Comparison of ENCODE assay signal across 8 mouse cellular contexts in the genomic region with DNA sequence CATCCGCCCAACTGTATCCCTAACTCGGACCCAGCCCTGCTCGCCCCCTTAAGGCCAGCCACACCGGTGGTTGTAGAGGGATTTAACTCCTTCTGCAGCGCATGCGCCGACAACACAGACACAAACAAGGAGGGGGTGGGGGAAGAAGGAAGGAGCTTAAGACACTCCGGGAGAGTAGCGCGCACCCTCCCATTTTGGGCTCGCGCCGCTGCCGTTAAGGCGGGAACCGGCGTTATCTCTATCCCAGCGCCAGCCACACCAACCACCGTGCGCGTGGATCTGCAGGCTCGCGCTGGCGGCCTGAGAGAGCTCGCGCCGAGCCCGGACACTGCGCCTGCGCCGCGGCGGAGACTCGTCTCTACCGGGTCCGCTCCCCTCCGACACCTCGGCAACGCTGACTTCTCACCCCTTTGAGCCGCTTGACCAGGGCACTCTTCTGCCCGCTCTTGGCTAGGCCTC. TPM values are rescaled to one million over a fixed set of nuclear protein-coding genes. Genes with fewer than 3 reads are reported as not detected.
DNase-seq lines count a peak whose midpoint lies in the region; ATAC-seq and TF ChIP-seq lines count a peak whose summit lies in the region.

TSS of gene 1700123O20Rik (plus strand) at position 154 of the 459 bp plus-strand sequence.

- peak within 1 kb of the TSS; percentile 97 for H3K27ac ChIP-seq in left cerebral cortex, adult 2 months
- H3K27ac ChIP-seq in forebrain, embryonic 10.5 days, result peak within 1 kb of the TSS; percentile 98
- peak within 1 kb of the TSS; percentile 97 for H3K27ac ChIP-seq in hindbrain, embryonic 14.5 days
- H3K27ac ChIP-seq in limb, embryonic 13.5 days, result peak within 1 kb of the TSS; percentile 96
- peak within 1 kb of the TSS; percentile 96 for H3K27ac ChIP-seq in midbrain, postnatal 0 days (ENCODE audit: low read depth, low read length)

- H3K27me3 ChIP-seq in forebrain, embryonic 10.5 days (ENCODE audit: poor library complexity, severe bottlenecking), result no peaks in the 10 kb centered on the region
- H3K27me3 ChIP-seq in hindbrain, embryonic 14.5 days (ENCODE audit: control insufficient read depth, insufficient read depth, low read length), result no peaks in the 10 kb centered on the region
- no peaks in the 10 kb centered on the region for H3K27me3 ChIP-seq in limb, embryonic 13.5 days
- no peaks in the 10 kb centered on the region for H3K27me3 ChIP-seq in midbrain, postnatal 0 days (ENCODE audit: insufficient read depth, low read length)

- H3K9me3 ChIP-seq in forebrain, embryonic 10.5 days, result no peaks in the 10 kb centered on the region
- no peaks in the 10 kb centered on the region for H3K9me3 ChIP-seq in hindbrain, embryonic 14.5 days (ENCODE audit: control insufficient read depth, low read length)
- no peaks in the 10 kb centered on the region for H3K9me3 ChIP-seq in limb, embryonic 13.5 days
- no peaks in the 10 kb centered on the region for H3K9me3 ChIP-seq in midbrain, postnatal 0 days (ENCODE audit: low read length)

- peak; percentile 79 for ATAC-seq in hindbrain, embryonic 14.5 days (ENCODE audit: low FRiP score)
- peak; percentile 80 for ATAC-seq in limb, embryonic 13.5 days (ENCODE audit: low FRiP score, low read depth)
- peak; percentile 78 for ATAC-seq in midbrain, postnatal 0 days (ENCODE audit: low FRiP score)

- intact Hi-C loops in left cerebral cortex, adult 2 months (cut with DNase I), result loop anchor here (2.0 kb wide), 1 partner anchor 33 kb away; no protein-coding TSS in a partner anchor

- peaks cover 64% of the 10 kb centered on the region for H3K36me3 ChIP-seq in forebrain, embryonic 10.5 days (replicated peaks)
- peaks cover 47% of the 10 kb centered on the region for H3K36me3 ChIP-seq in hindbrain, embryonic 14.5 days (replicated peaks; ENCODE audit: control insufficient read depth, insufficient read depth)
- peaks cover 46% of the 10 kb centered on the region for H3K36me3 ChIP-seq in limb, embryonic 13.5 days
- H3K36me3 ChIP-seq in midbrain, postnatal 0 days (ENCODE audit: insufficient read depth, low read length), result peaks cover 24% of the 10 kb centered on the region

- TF ChIP-seq CTCF in left cerebral cortex, adult 2 months (IDR thresholded peaks at IDR 0.05), result peak; percentile 39
- TF ChIP-seq CTCF in midbrain, postnatal 0 days (IDR thresholded peaks at IDR 0.05), result peak; percentile 70

- DNase-seq in left cerebral cortex, adult 2 months (ENCODE audit: extremely low spot score in 1 of 2, low spot score in 2 of 2), result no peak
- no peak for DNase-seq in left cerebral cortex, adult 9 months (ENCODE audit: low spot score in 2 of 2)
- DNase-seq in adrenal gland, postnatal 10 days, result peak; percentile 82
- DNase-seq in forebrain, embryonic 10.5 days (ENCODE audit: extremely low spot score, low spot score), result peak; percentile 87
- peak; percentile 79 for DNase-seq in hindbrain, embryonic 14.5 days (ENCODE audit: low spot score)
- peak; percentile 91 for DNase-seq in midbrain, postnatal 0 days (ENCODE audit: low spot score)
- DNase-seq in yolk sac, embryonic 10.5 days (ENCODE audit: low spot score), result peak; percentile 89

- peak within 1 kb of the TSS; percentile 99 for H3K4me3 ChIP-seq in left cerebral cortex, adult 2 months
- H3K4me3 ChIP-seq in forebrain, embryonic 10.5 days, result peak within 1 kb of the TSS; percentile 86
- peak within 1 kb of the TSS; percentile 85 for H3K4me3 ChIP-seq in hindbrain, embryonic 14.5 days (replicated peaks; ENCODE audit: low read length)
- peak within 1 kb of the TSS; percentile 75 for H3K4me3 ChIP-seq in limb, embryonic 13.5 days
- peak within 1 kb of the TSS; percentile 67 for H3K4me3 ChIP-seq in midbrain, postnatal 0 days (ENCODE audit: low read depth, low read length)

- H3K9ac ChIP-seq in hindbrain, embryonic 14.5 days, result peak within 1 kb of the TSS; percentile 88
- H3K9ac ChIP-seq in limb, embryonic 13.5 days, result peak within 1 kb of the TSS; percentile 94
- H3K9ac ChIP-seq in midbrain, postnatal 0 days (replicated peaks; ENCODE audit: low read length, poor library complexity, severe bottlenecking), result peak within 1 kb of the TSS; percentile 93

- H3K4me2 ChIP-seq in hindbrain, embryonic 14.5 days (replicated peaks), result peak within 1 kb of the TSS; percentile 89
- H3K4me2 ChIP-seq in limb, embryonic 13.5 days (replicated peaks), result peak within 1 kb of the TSS; percentile 74
- H3K4me2 ChIP-seq in midbrain, postnatal 0 days (ENCODE audit: low read depth, low read length, poor library complexity, severe bottlenecking), result peak within 1 kb of the TSS; percentile 65

- H3K4me1 ChIP-seq in forebrain, embryonic 10.5 days, result peaks cover 31% of the 10 kb centered on the region
- peaks cover 22% of the 10 kb centered on the region for H3K4me1 ChIP-seq in hindbrain, embryonic 14.5 days (replicated peaks; ENCODE audit: control insufficient read depth, insufficient read depth, low read length)
- H3K4me1 ChIP-seq in limb, embryonic 13.5 days, result peaks cover 26% of the 10 kb centered on the region
- H3K4me1 ChIP-seq in midbrain, postnatal 0 days (ENCODE audit: insufficient read depth, low read length), result peaks cover 6% of the 10 kb centered on the region; the same call in 1 of the 2 replicates

- under 1% methylated on average over 39 of the region's 41 CpGs for WGBS in forebrain, embryonic 10.5 days
- whole genome bisulfite sequencing in hindbrain, embryonic 14.5 days, result under 1% methylated on average over 41 of the region's 41 CpGs
- WGBS in limb, embryonic 13.5 days, result under 1% methylated on average over 41 of the region's 41 CpGs
- under 1% methylated on average over 41 of the region's 41 CpGs for WGBS in midbrain, postnatal 0 days

RNA-seq across cellular contexts. Expression of gene 1700123O20Rik, which starts in this region (rescaled TPM):
- total RNA-seq in left cerebral cortex, adult 2 months (2021), result 10 to 100 TPM; 20.2 to 22.7 TPM
- 10 to 100 TPM; 35.5 to 36.6 TPM for total RNA-seq in adrenal gland, postnatal 10 days (2021)
- 104 and 109 TPM in 2 replicates for polyA plus RNA-seq in forebrain, embryonic 10.5 days (2016; fragmentation: Nextera tagmentation; extraction: Ambion mirVana)
- 67.1 and 71.2 TPM in 2 replicates for polyA plus RNA-seq in hindbrain, embryonic 14.5 days (2014; fragmentation: Nextera tagmentation; extraction: Ambion mirVana)
- polyA plus RNA-seq in limb, embryonic 13.5 days (2015; fragmentation: Nextera tagmentation; extraction: Ambion mirVana), result 96.6 and 98.0 TPM in 2 replicates
- 44.2 and 46.5 TPM in 2 replicates for total RNA-seq in midbrain, postnatal 0 days (2014; rRNA removed)
- polyA plus RNA-seq in midbrain, postnatal 0 days (2015; fragmentation: Nextera tagmentation; extraction: Ambion mirVana), result 61.1 and 67.6 TPM in 2 replicates

Comparison
In these comparisons a context has a peak if more than half of its experiments do, and no peak if none do; other contexts are left out.
1. DNase-seq: peak in adrenal gland, postnatal 10 days (single experiment), forebrain, embryonic 10.5 days (single experiment), hindbrain, embryonic 14.5 days (single experiment), midbrain, postnatal 0 days (single experiment) and yolk sac, embryonic 10.5 days (single experiment); none in left cerebral cortex, adult 2 months (0 of 2) and left cerebral cortex, adult 9 months (0 of 2).
2. Peak in every context shown above with its lines, with median percentiles within 50 percentile points of each other: H3K27ac ChIP-seq, H3K4me3 ChIP-seq, ATAC-seq, H3K4me2 ChIP-seq and H3K9ac ChIP-seq.